Mouse (Mus musculus): ENCODE measurements around the gene Padi2. TPM values are rescaled to one million over a fixed set of nuclear protein-coding genes. Genes with fewer than 3 reads are reported as not detected.

Gene Padi2
- polyA plus RNA-seq, 1 experiment from 2014 or later: 22.6 TPM

DNA sequence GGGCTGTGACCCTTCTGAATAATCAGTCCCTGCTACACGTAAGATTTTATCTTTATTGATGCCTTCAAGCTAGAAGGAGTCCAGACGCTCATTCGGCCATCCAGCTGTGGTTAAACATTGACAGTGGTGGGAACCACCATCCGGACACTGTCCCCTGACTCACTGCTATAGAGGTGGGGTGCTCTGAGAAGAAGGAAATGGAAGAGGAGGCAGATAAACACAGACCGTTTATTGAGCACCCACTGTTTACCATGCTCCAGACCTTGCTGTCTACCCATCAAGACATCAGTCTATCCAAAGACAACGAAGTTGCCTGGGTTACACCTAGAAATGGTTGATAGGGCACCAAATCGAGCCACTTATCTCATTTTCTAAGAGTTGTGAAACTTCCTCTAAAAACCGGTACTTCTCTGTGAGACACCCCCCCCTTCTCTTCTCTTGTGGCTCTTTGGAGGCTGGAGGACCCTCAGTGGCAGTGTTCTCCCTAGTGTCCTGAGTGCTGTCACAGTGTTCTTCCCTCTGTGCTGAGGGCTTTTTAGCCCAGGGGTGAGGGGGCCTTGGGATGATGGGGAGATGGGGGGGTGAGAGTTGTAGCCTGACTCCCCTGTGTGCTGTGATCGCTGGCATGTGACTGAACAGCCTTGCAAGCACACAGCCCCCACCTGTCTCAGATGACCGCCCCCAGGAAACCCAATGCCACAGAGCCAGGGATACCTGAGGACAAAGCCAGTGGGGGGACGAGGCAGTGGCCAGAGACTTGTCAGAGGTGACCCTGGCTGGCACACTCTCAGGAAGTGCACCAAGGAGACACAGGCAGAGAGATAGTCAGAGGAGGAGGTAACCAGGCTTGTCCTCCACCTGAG lies 14.1 kb downstream of the Padi2 start:
- H3K9me3 ChIP-seq (ENCODE audit: control insufficient read depth, low read length): no peaks in the 10 kb centered on the region
- 41% methylated on average over 11 of the region's 11 CpGs for WGBS
- no peak overlapping the region for H3K4me2 ChIP-seq (replicated peaks; ENCODE audit: low read depth, low read length)
- peak; percentile 74 for ATAC-seq (ENCODE audit: low FRiP score, low TSS enrichment)
- H3K27me3 ChIP-seq (ENCODE audit: control insufficient read depth, insufficient read depth, low read length): no peaks in the 10 kb centered on the region
- H3K27ac ChIP-seq (ENCODE audit: low read depth, low read length): peak overlapping the region; percentile 68; the same call in 1 of the 2 replicates
- H3K36me3 ChIP-seq (ENCODE audit: control insufficient read depth, insufficient read depth, low read length): no peaks in the 10 kb centered on the region
- H3K9ac ChIP-seq (ENCODE audit: low read depth, low read length): no peak overlapping the region
- H3K4me3 ChIP-seq (ENCODE audit: low read length): no peak overlapping the region
- H3K4me1 ChIP-seq (ENCODE audit: control insufficient read depth, insufficient read depth, low read length): peaks cover 23% of the 10 kb centered on the region

DNA sequence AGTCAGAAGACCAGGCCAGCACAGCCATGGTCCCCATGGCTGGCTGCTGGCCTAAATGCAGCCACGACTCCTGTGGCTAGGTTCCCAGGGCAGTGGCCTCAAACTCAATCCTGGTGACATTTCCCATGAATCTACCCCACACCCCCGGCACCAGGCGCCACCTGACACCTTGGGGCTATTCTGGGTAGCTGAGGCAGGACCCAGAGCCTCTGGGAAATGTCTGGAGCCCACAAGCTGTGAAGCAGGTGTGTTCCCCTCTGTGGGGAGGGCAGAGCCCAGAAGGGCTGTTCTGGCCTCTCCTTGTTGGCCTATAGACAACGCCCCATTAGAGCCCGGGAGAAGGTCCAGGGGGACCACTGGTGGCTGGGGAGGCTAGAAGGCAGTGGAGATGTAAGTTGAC lies 16.4 kb downstream of the Padi2 start:
- Histone ChIP-seq H3K27me3 (ENCODE audit: control insufficient read depth, insufficient read depth, low read length) (no peaks in the 10 kb centered on the region), H3K9ac (ENCODE audit: low read depth, low read length) (no peak overlapping the region), H3K4me1 (ENCODE audit: control insufficient read depth, insufficient read depth, low read length) (peaks cover 23% of the 10 kb centered on the region), H3K9me3 (ENCODE audit: control insufficient read depth, low read length) (no peaks in the 10 kb centered on the region), H3K4me3 (ENCODE audit: low read length) (no peak overlapping the region), H3K4me2 (replicated peaks; ENCODE audit: low read depth, low read length) (no peak overlapping the region), H3K27ac (ENCODE audit: low read depth, low read length) (no peak overlapping the region), H3K36me3 (ENCODE audit: control insufficient read depth, insufficient read depth, low read length) (no peaks in the 10 kb centered on the region)
- WGBS: 66% methylated on average over 5 of the region's 5 CpGs
- no peak for ATAC-seq (ENCODE audit: low FRiP score, low TSS enrichment)

DNA sequence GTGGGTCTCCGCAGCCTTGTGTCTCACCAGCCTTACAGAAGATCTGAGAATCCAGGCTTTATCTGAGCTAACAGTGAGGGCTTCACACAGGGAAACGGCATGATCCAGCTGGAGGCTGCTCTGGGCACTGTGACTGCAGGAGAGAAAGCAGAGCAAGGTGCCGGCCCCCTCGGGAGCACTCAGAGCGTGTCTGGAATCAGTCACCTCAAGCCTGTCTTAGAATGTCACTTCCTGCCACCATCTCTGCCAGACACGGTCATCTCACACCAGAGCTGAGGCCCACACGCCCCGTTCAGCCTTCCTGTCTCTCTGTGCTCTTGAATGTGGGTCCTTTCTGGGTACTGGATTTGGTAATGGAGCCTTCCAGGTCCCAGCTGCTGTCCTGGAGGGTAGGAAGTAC lies 19.5 kb downstream of the Padi2 start:
- no peak for ATAC-seq (ENCODE audit: low FRiP score, low TSS enrichment)
- Histone ChIP-seq H3K4me1 (ENCODE audit: control insufficient read depth, insufficient read depth, low read length) (peaks cover 17% of the 10 kb centered on the region), H3K9me3 (ENCODE audit: control insufficient read depth, low read length) (no peaks in the 10 kb centered on the region), H3K9ac (ENCODE audit: low read depth, low read length) (no peak overlapping the region), H3K4me2 (replicated peaks; ENCODE audit: low read depth, low read length) (no peak overlapping the region), H3K4me3 (ENCODE audit: low read length) (no peak overlapping the region), H3K27ac (ENCODE audit: low read depth, low read length) (no peak overlapping the region), H3K36me3 (ENCODE audit: control insufficient read depth, insufficient read depth, low read length) (no peaks in the 10 kb centered on the region), H3K27me3 (ENCODE audit: control insufficient read depth, insufficient read depth, low read length) (no peaks in the 10 kb centered on the region)
- WGBS: 70% methylated on average over 8 of the region's 8 CpGs

DNA sequence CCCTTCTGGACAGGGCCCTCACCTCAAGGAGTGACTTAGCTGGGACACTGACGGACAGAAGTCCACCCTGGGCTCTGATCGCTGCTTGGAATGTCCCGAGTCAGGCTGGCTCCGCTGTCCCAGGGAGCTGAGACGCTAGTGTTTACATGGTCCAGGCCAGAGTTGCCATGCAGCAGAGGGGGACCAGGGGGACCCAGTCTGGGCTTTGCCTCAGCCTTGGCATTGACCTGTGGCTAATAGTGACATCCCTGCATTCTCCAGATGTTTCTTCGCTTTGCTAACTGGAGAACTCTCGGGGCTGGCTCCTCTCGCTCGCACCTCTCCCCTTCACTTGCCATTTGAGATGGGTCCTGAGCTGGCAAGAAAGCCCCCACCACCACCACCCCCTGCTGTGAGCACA lies 22.2 kb downstream of the Padi2 start:
- no peak overlapping the region for H3K27ac ChIP-seq (ENCODE audit: low read depth, low read length)
- no peak overlapping the region for H3K4me2 ChIP-seq (replicated peaks; ENCODE audit: low read depth, low read length)
- H3K27me3 ChIP-seq (ENCODE audit: control insufficient read depth, insufficient read depth, low read length): no peaks in the 10 kb centered on the region
- H3K9me3 ChIP-seq (ENCODE audit: control insufficient read depth, low read length): no peaks in the 10 kb centered on the region
- no peak overlapping the region for H3K9ac ChIP-seq (ENCODE audit: low read depth, low read length)
- H3K4me3 ChIP-seq (ENCODE audit: low read length): no peak overlapping the region
- H3K36me3 ChIP-seq (ENCODE audit: control insufficient read depth, insufficient read depth, low read length): no peaks in the 10 kb centered on the region
- WGBS: 74% methylated on average over 9 of the region's 9 CpGs
- H3K4me1 ChIP-seq (ENCODE audit: control insufficient read depth, insufficient read depth, low read length): peaks cover 9% of the 10 kb centered on the region
- ATAC-seq (ENCODE audit: low FRiP score, low TSS enrichment): no peak

DNA sequence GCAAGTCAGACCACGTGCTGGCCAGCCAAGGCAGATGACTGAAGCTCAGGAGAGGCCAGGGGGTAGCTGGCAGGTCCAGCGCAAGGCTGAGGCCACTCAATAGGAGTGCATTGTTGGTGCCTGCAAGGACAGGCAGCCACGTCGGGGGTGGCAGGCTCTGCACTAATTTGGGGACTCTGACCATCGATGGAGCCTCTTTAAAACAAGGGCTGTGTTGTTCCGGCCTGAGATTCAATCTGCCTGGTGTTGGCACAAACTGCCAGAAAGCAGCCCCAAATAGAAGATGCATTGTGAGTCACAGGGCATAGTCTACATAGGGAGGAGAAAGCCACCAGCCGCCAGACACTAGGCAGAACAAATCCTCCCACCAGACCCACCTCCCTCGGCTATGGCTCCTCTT lies 23.6 kb downstream of the Padi2 start:
- H3K9ac ChIP-seq (ENCODE audit: low read depth, low read length): no peak overlapping the region
- no peak overlapping the region for H3K27ac ChIP-seq (ENCODE audit: low read depth, low read length)
- H3K27me3 ChIP-seq (ENCODE audit: control insufficient read depth, insufficient read depth, low read length): no peaks in the 10 kb centered on the region
- H3K4me3 ChIP-seq (ENCODE audit: low read length): no peak overlapping the region
- WGBS: 66% methylated on average over 8 of the region's 8 CpGs
- H3K4me2 ChIP-seq (replicated peaks; ENCODE audit: low read depth, low read length): no peak overlapping the region
- peaks cover 4% of the 10 kb centered on the region for H3K4me1 ChIP-seq (ENCODE audit: control insufficient read depth, insufficient read depth, low read length)
- H3K36me3 ChIP-seq (ENCODE audit: control insufficient read depth, insufficient read depth, low read length): no peaks in the 10 kb centered on the region
- no peak for ATAC-seq (ENCODE audit: low FRiP score, low TSS enrichment)
- H3K9me3 ChIP-seq (ENCODE audit: control insufficient read depth, low read length): no peaks in the 10 kb centered on the region

DNA sequence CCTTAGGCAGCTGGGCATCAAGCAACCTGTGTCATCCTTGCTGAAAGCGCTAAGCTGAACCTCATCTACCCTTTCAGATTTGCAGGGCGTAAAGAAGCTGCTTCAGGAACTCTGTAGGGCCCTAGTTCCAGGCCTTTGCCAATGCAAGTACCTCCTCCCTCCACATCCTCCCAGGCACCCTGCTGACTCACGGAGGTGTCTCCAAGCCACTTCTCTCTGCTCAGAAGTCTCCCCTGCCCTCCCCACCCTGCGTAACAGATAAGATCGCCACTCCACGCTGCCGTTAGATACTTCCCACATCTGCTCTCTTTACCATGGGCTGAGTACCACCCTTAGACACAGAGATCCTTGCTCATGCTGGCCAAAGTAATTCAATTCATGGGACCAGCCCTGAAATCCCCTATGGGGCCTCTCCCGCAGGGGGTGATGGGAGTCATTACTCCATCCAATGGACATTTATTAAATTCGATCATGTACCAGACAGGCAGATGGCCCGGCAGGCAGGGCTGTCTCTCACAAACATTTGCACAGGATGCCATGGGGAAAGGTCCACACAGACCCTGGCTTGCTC lies 24.8 kb downstream of the Padi2 start:
- Histone ChIP-seq H3K27ac (ENCODE audit: low read depth, low read length) (no peak overlapping the region), H3K27me3 (ENCODE audit: control insufficient read depth, insufficient read depth, low read length) (no peaks in the 10 kb centered on the region), H3K4me3 (ENCODE audit: low read length) (no peak overlapping the region), H3K4me2 (replicated peaks; ENCODE audit: low read depth, low read length) (no peak overlapping the region), H3K9me3 (ENCODE audit: control insufficient read depth, low read length) (no peaks in the 10 kb centered on the region), H3K4me1 (ENCODE audit: control insufficient read depth, insufficient read depth, low read length) (peaks cover 4% of the 10 kb centered on the region), H3K9ac (ENCODE audit: low read depth, low read length) (no peak overlapping the region), H3K36me3 (ENCODE audit: control insufficient read depth, insufficient read depth, low read length) (no peaks in the 10 kb centered on the region)
- no peak for ATAC-seq (ENCODE audit: low FRiP score, low TSS enrichment)
- WGBS: 66% methylated on average over 10 of the region's 10 CpGs

DNA sequence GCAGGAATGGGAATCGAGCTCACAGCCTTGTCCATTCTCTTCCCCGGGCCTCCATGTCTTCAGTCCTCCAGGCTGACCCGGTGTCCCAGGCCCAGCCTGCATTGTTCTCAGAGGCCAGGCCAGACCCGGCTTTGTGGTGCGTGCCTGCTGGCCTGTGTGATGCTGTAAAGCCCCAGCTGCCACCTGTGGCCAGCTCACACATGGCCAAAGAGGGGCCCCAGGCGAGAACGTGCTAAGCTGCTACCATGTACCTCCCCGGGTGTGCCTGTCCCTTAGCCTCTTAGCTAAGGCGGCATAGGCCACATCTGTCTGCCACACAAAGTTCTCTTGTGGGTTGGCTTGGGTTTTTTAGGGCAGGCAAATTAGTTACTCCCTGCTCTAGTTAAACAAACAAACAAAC lies 29.5 kb downstream of the Padi2 start:
- Histone ChIP-seq H3K27ac (ENCODE audit: low read depth, low read length) (no peak overlapping the region), H3K4me3 (ENCODE audit: low read length) (no peak overlapping the region), H3K4me1 (ENCODE audit: control insufficient read depth, insufficient read depth, low read length) (peaks cover 4% of the 10 kb centered on the region), H3K9ac (ENCODE audit: low read depth, low read length) (no peak overlapping the region), H3K36me3 (ENCODE audit: control insufficient read depth, insufficient read depth, low read length) (no peaks in the 10 kb centered on the region), H3K27me3 (ENCODE audit: control insufficient read depth, insufficient read depth, low read length) (no peaks in the 10 kb centered on the region), H3K9me3 (ENCODE audit: control insufficient read depth, low read length) (peaks cover 7% of the 10 kb centered on the region; the same call in 1 of the 2 replicates), H3K4me2 (replicated peaks; ENCODE audit: low read depth, low read length) (no peak overlapping the region)
- WGBS: 73% methylated on average over 9 of the region's 9 CpGs
- no peak for ATAC-seq (ENCODE audit: low FRiP score, low TSS enrichment)

DNA sequence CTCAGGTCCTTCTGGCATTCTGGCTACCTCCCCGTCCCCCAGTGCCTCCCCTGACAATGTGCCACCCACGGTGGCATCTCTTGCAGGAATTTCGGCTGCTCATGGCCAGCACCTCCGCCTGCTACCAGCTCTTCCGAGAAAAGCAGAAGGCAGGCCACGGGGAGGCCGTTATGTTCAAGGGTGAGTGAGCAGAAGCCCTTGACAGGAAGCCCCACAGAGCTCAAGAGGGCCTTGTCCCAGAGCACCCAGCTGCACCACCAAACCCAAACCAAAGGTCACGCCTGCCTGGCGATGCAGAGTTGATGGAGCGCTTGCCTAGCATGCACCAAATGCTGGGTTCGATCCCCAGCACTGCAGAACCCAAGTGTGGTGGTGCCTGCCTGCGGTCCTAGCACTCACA lies 38.2 kb downstream of the Padi2 start:
- Histone ChIP-seq H3K27me3 (ENCODE audit: control insufficient read depth, insufficient read depth, low read length) (no peaks in the 10 kb centered on the region), H3K4me2 (replicated peaks; ENCODE audit: low read depth, low read length) (no peak overlapping the region), H3K4me3 (ENCODE audit: low read length) (no peak overlapping the region), H3K27ac (ENCODE audit: low read depth, low read length) (no peak overlapping the region), H3K36me3 (ENCODE audit: control insufficient read depth, insufficient read depth, low read length) (no peaks in the 10 kb centered on the region), H3K9me3 (ENCODE audit: control insufficient read depth, low read length) (no peaks in the 10 kb centered on the region), H3K9ac (ENCODE audit: low read depth, low read length) (no peak overlapping the region), H3K4me1 (ENCODE audit: control insufficient read depth, insufficient read depth, low read length) (peaks cover 8% of the 10 kb centered on the region; the same call in 1 of the 2 replicates)
- no peak for ATAC-seq (ENCODE audit: low FRiP score, low TSS enrichment)
- WGBS: 81% methylated on average over 12 of the region's 12 CpGs

DNA sequence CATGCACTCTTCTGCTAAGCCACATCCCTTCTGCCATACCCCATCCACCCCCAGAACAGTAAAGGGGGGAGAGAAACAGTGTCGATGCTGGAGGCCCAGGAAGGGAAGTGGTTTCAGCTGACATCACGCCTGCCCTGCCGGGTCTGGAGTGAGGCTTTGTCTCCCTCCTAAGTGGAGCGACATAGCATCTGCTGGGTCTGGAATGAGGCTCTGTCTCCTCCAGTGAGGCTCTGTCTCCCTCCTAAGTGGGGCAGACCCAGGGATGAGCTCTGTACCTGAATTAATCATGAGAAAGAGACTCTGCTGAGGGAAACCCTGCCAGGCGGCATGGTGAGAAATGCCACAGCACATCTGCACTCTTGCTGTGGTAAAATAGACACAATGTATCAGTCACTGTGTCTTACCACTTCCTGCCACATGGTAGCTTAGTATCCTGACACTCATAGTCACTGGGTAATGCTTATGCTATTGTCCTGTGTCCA lies 38.9 kb downstream of the Padi2 start:
- WGBS: 70% methylated on average over 5 of the region's 5 CpGs

More for the DNA sequence above, 38.9 kb downstream of the Padi2 start:
- Histone ChIP-seq H3K9ac (ENCODE audit: low read depth, low read length) (no peak overlapping the region), H3K4me2 (replicated peaks; ENCODE audit: low read depth, low read length) (no peak overlapping the region), H3K27ac (ENCODE audit: low read depth, low read length) (no peak overlapping the region), H3K4me1 (ENCODE audit: control insufficient read depth, insufficient read depth, low read length) (peaks cover 8% of the 10 kb centered on the region; the same call in 1 of the 2 replicates), H3K36me3 (ENCODE audit: control insufficient read depth, insufficient read depth, low read length) (no peaks in the 10 kb centered on the region), H3K9me3 (ENCODE audit: control insufficient read depth, low read length) (no peaks in the 10 kb centered on the region), H3K4me3 (ENCODE audit: low read length) (no peak overlapping the region), H3K27me3 (ENCODE audit: control insufficient read depth, insufficient read depth, low read length) (no peaks in the 10 kb centered on the region)
- ATAC-seq (ENCODE audit: low FRiP score, low TSS enrichment): no peak
